Mouse (Mus musculus): ENCODE results near the gene Spata9. TPM values are rescaled to one million over a fixed set of nuclear protein-coding genes. Genes with fewer than 3 reads are reported as not detected.

Gene Spata9
- polyA plus RNA-seq, 1 experiment: 0.12 TPM

- peaks cover 6% of the 10 kb centered on the region for H3K79me2 ChIP-seq (ENCODE audit: control insufficient read depth, insufficient read depth)
- no peak overlapping the region for H3K4me2 ChIP-seq (ENCODE audit: low read depth)
- no peak overlapping the region for H3K4me3 ChIP-seq
- TF ChIP-seq CEBPB (IDR thresholded peaks at IDR 0.05; ENCODE audit: insufficient read depth, poor library complexity, severe bottlenecking) (no peak), REST (IDR thresholded peaks at IDR 0.05; ENCODE audit: insufficient read depth, insufficient read length) (no peak), E2F4 (IDR thresholded peaks at IDR 0.05; ENCODE audit: insufficient read depth) (no peak), USF1 (IDR thresholded peaks at IDR 0.05; ENCODE audit: low read depth) (no peak), POLR2A (IDR thresholded peaks at IDR 0.05; ENCODE audit: insufficient read length, low read depth) (no peak), MYOG (IDR thresholded peaks at IDR 0.05; ENCODE audit: control insufficient read depth in 1 of 3, insufficient read depth in 1 of 3, insufficient read length in 2 of 3, low read depth in 2 of 3) (no peak), TCF12 (IDR thresholded peaks at IDR 0.05; ENCODE audit: insufficient read depth, poor library complexity, severe bottlenecking) (no peak), TCF3 (IDR thresholded peaks at IDR 0.05; ENCODE audit: insufficient read length, low read depth) (no peak), SRF (IDR thresholded peaks at IDR 0.05; ENCODE audit: control insufficient read depth, insufficient read length, low read depth) (no peak), POLR2AphosphoS2 (IDR thresholded peaks at IDR 0.05; ENCODE audit: insufficient read length, low read depth) (no peak), MAX (IDR thresholded peaks at IDR 0.05; ENCODE audit: low read depth) (no peak)
- H3ac ChIP-seq (ENCODE audit: control insufficient read depth, insufficient read length): no peak overlapping the region
- H3K36me3 ChIP-seq (ENCODE audit: control insufficient read depth, insufficient read depth): no peaks in the 10 kb centered on the region
- no peaks in the 10 kb centered on the region for H3K27me3 ChIP-seq (ENCODE audit: control insufficient read depth, insufficient read depth, insufficient read length)
Observed at GRCm38 (mm10) chr13:76021782-76022181, 54.8 kb downstream of the Spata9 start.

GRCm38 (mm10) chr13:76024588-76024987, 57.6 kb downstream of the Spata9 start:
- no peaks in the 10 kb centered on the region for H3K27me3 ChIP-seq (ENCODE audit: control insufficient read depth, insufficient read depth, insufficient read length)
- TF ChIP-seq MYOD1 (IDR thresholded peaks at IDR 0.05; ENCODE audit: control insufficient read depth in 1 of 3, insufficient read length in 2 of 3, low read depth in 2 of 3): no peak
- no peak for TF ChIP-seq E2F4 (IDR thresholded peaks at IDR 0.05; ENCODE audit: insufficient read depth)
- no peak for TF ChIP-seq USF1 (IDR thresholded peaks at IDR 0.05; ENCODE audit: low read depth)
- TF ChIP-seq REST (IDR thresholded peaks at IDR 0.05; ENCODE audit: insufficient read depth, insufficient read length): no peak
- TF ChIP-seq TCF12 (IDR thresholded peaks at IDR 0.05; ENCODE audit: insufficient read depth, poor library complexity, severe bottlenecking): no peak
- no peak for TF ChIP-seq POLR2A (IDR thresholded peaks at IDR 0.05; ENCODE audit: insufficient read length, low read depth)
- no peak for TF ChIP-seq SRF (IDR thresholded peaks at IDR 0.05; ENCODE audit: control insufficient read depth, insufficient read length, low read depth)
- no peak for TF ChIP-seq CEBPB (IDR thresholded peaks at IDR 0.05; ENCODE audit: insufficient read depth, poor library complexity, severe bottlenecking)
- no peak for TF ChIP-seq MAX (IDR thresholded peaks at IDR 0.05; ENCODE audit: low read depth)
- TF ChIP-seq MYOG (IDR thresholded peaks at IDR 0.05; ENCODE audit: control insufficient read depth in 1 of 3, insufficient read depth in 1 of 3, insufficient read length in 2 of 3, low read depth in 2 of 3): no peak
- TF ChIP-seq TCF3 (IDR thresholded peaks at IDR 0.05; ENCODE audit: insufficient read length, low read depth): no peak
- no peak for TF ChIP-seq POLR2AphosphoS2 (IDR thresholded peaks at IDR 0.05; ENCODE audit: insufficient read length, low read depth)

GRCm38 (mm10) chr13:76042455-76042854, 75.5 kb downstream of the Spata9 start:
- H3K4me3 ChIP-seq: no peak overlapping the region
- no peak overlapping the region for H3K4me2 ChIP-seq (ENCODE audit: low read depth)
- H3K27me3 ChIP-seq (ENCODE audit: control insufficient read depth, insufficient read depth, insufficient read length): no peaks in the 10 kb centered on the region
- H3K36me3 ChIP-seq (ENCODE audit: control insufficient read depth, insufficient read depth): no peaks in the 10 kb centered on the region
- H3ac ChIP-seq (ENCODE audit: control insufficient read depth, insufficient read length): no peak overlapping the region
- TF ChIP-seq POLR2A (IDR thresholded peaks at IDR 0.05; ENCODE audit: insufficient read length, low read depth) (no peak), POLR2AphosphoS2 (IDR thresholded peaks at IDR 0.05; ENCODE audit: insufficient read length, low read depth) (no peak)
- no peaks in the 10 kb centered on the region for H3K79me2 ChIP-seq (ENCODE audit: control insufficient read depth, insufficient read depth)

More at GRCm38 (mm10) chr13:76024588-76024987, 57.6 kb downstream of the Spata9 start:
- H3K79me2 ChIP-seq (ENCODE audit: control insufficient read depth, insufficient read depth): no peaks in the 10 kb centered on the region
- no peak overlapping the region for H3K4me2 ChIP-seq (ENCODE audit: low read depth)
- no peak overlapping the region for H3ac ChIP-seq (ENCODE audit: control insufficient read depth, insufficient read length)
- no peaks in the 10 kb centered on the region for H3K36me3 ChIP-seq (ENCODE audit: control insufficient read depth, insufficient read depth)
- H3K4me3 ChIP-seq: no peak overlapping the region

GRCm38 (mm10) chr13:76044971-76045370, 78.0 kb downstream of the Spata9 start:
- Histone ChIP-seq H3K36me3 (ENCODE audit: control insufficient read depth, insufficient read depth) (no peaks in the 10 kb centered on the region), H3K79me2 (ENCODE audit: control insufficient read depth, insufficient read depth) (no peaks in the 10 kb centered on the region), H3ac (ENCODE audit: control insufficient read depth, insufficient read length) (no peak overlapping the region), H3K4me2 (ENCODE audit: low read depth) (no peak overlapping the region), H3K27me3 (ENCODE audit: control insufficient read depth, insufficient read depth, insufficient read length) (no peaks in the 10 kb centered on the region), H3K4me3 (no peak overlapping the region)
- no peak for TF ChIP-seq MYOD1 (IDR thresholded peaks at IDR 0.05; ENCODE audit: control insufficient read depth in 1 of 3, insufficient read length in 2 of 3, low read depth in 2 of 3)
- no peak for TF ChIP-seq MAX (IDR thresholded peaks at IDR 0.05; ENCODE audit: low read depth)
- TF ChIP-seq MYOG (IDR thresholded peaks at IDR 0.05; ENCODE audit: control insufficient read depth in 1 of 3, insufficient read depth in 1 of 3, insufficient read length in 2 of 3, low read depth in 2 of 3): no peak
- no peak for TF ChIP-seq SRF (IDR thresholded peaks at IDR 0.05; ENCODE audit: control insufficient read depth, insufficient read length, low read depth)
- no peak for TF ChIP-seq POLR2AphosphoS2 (IDR thresholded peaks at IDR 0.05; ENCODE audit: insufficient read length, low read depth)
- no peak for TF ChIP-seq REST (IDR thresholded peaks at IDR 0.05; ENCODE audit: insufficient read depth, insufficient read length)
- TF ChIP-seq POLR2A (IDR thresholded peaks at IDR 0.05; ENCODE audit: insufficient read length, low read depth): no peak
- TF ChIP-seq CEBPB (IDR thresholded peaks at IDR 0.05; ENCODE audit: insufficient read depth, poor library complexity, severe bottlenecking): no peak
- no peak for TF ChIP-seq E2F4 (IDR thresholded peaks at IDR 0.05; ENCODE audit: insufficient read depth)
- TF ChIP-seq TCF12 (IDR thresholded peaks at IDR 0.05; ENCODE audit: insufficient read depth, poor library complexity, severe bottlenecking): no peak
- no peak for TF ChIP-seq TCF3 (IDR thresholded peaks at IDR 0.05; ENCODE audit: insufficient read length, low read depth)
- no peak for TF ChIP-seq USF1 (IDR thresholded peaks at IDR 0.05; ENCODE audit: low read depth)

Other genes with a start within 250 kb of the Spata9 start
- 27.5 TPM for gene Glrx, start 127.3 kb upstream of the Spata9 start, polyA plus RNA-seq (2012; fragmentation: generic; extraction: Trizol)
- 5.7 TPM for gene Rhobtb3, start 23.2 kb upstream of the Spata9 start, polyA plus RNA-seq (2012; fragmentation: generic; extraction: Trizol)
- 5.4 TPM for gene Rfesd, start 51.6 kb downstream of the Spata9 start, polyA plus RNA-seq (2012; fragmentation: generic; extraction: Trizol)
- gene Gpr150, start 89.8 kb downstream of the Spata9 start, polyA plus RNA-seq (2012; fragmentation: generic; extraction: Trizol): not detected
- gene Arsk, start 131.5 kb downstream of the Spata9 start, polyA plus RNA-seq (2012; fragmentation: generic; extraction: Trizol): 2.4 TPM
- 3.9 TPM for gene Ttc37, start 131.6 kb downstream of the Spata9 start, polyA plus RNA-seq (2012; fragmentation: generic; extraction: Trizol)

Data from myocyte (in vitro differentiated cells).